Mouse (Mus musculus): ENCODE results near the gene Akap17b. TPM values are rescaled to one million over a fixed set of nuclear protein-coding genes. Genes with fewer than 3 reads are reported as not detected.

The Akap17b gene
- total RNA-seq, 2 experiments from 2014 or later, result 2.3 to 2.4 TPM

DNA sequence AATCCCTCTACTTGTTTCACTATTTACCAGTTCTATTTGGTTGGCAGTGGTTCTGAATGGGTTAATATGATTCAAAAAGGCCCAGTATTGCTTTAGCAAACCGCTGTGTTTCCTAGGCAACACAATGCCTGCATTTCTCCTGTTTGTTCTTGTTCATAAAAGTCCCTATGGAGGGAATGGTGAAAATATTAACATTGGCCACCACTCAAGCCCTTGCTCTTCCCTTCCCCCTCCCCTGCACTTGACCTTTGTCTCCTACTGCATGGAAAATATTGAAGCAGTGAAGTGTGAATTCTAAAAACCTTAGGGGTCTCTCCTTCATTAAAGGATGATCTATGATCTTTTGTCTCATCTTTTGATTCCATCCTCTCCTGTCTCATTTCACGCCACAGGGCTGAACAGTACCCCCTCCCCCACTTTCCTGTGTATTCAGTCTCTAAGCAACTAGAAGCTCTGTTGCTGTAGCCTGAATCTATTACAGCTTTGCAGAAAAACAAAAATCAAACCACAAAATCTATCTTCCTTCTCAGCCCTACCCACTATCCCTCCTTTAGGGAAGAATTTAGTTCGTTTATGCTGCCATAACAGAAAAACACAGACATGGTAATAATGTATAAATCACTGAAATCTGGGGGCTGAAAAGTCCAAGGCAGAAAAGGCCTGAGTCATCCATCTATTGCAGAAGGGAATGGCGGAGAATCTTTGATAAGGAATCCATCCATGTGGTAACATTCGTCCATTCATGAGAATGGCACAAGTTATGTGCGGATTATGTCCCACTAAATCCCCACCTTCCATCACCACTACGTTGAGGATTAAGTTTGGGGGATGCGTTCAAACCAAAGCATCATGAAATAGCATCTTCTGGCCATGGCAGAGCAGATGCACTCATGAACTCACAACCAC, 57.6 kb downstream of the Akap17b start:
- DNase-seq, result no peak

DNA sequence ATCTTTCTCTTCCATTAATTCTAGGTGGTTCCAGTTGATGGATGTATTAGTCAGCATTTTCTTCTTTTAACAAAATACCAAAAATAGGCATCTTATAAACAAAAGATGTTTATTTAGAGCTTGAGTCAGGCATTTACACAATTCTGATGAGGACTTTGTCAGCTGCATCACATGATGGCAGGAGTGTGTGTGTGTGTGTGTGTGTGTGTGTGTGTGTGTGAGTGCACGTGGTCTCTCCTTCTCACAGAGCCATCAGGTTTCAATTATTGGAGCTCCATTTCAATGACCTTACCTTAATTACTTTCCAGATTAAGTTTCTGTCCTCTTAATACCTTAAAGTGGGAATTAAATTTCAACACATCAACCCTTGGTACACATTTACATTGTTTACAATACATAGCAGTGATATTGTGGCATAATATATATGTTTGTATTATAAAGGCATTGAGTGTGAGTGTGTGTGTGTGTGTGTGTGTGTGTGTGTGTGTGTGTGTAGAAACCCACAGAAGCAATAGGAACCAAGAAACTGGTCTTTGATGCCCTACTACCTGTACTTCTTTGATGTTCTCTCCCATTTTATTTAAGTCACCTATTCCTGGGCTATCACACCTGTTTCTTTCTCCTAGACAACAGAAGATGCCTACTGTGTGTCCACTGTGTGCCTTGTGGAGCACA, 58.4 kb downstream of the Akap17b start:
- DNase-seq, result no peak
- intact Hi-C loops (cut with DNase I), result no loop called here

More for the DNA sequence above, 57.6 kb downstream of the Akap17b start:
- intact Hi-C loops (cut with DNase I), result no loop called here

DNA sequence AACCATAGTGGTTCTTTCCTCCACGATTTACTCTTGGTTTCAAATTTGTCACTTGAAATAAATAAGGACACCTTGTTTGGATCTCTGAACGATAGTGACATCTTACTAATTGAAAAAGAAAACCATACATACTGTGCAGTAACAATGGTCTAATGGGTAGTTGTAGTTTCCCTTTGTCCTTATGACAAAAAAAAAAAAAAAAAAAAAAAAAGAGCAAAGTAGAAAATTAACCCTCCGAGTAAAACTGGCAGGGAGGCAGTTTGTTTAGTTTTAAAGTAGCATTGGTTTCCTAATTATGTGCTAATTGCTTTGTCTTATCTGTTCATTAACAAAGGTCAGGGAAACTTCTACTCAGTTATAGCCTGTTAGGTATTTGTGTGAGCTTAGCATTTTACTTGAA, 83.1 kb downstream of the Akap17b start:
- intact Hi-C loops (cut with DNase I), result no loop called here
- no peak for DNase-seq

DNA sequence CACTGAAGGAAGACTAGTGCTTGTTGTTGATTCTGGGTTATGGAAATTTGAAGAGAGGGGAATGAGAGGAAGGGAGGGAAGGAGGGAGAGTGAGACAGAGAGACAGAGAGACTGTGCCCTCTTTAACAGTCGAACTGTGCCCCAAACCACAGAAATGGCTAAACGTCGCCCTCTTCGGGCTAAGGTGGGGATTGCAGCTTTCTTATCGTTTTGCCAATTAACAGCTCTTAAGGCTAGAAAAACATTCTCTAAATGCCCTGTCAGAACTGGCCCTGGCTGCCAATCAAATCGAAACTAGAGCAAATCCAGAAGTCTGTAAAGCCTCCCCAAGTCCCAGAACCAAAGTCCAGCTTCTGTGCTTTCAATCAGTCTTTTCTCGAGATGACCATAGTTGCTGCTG, 83.5 kb downstream of the Akap17b start:
- intact Hi-C loops (cut with DNase I), result loop anchor here (1.0 kb wide), 1 partner anchor 27 kb away; no protein-coding TSS in a partner anchor
- DNase-seq, result peak; percentile 69 to 80

DNA sequence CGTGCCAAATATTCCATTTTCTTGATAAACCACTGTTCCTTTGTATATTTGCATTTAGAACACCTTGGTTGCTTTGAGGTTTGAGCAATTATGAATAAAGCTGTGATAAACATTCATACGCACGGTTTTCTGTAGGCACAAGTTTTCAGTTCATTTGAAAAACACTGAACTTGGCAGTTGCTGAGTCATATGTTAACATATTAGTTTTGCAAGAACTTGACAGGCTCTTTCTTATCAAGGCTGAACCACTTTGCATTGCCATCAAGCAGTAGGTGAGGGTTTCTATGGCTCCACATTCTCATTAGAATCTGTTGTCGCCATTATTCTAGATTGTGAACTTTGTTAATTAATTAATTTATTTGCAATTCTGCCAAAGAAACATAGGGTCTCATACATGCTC, 85.0 kb downstream of the Akap17b start:
- no peak for DNase-seq
- intact Hi-C loops (cut with DNase I), result no loop called here

Other genes starting within 250 kb of the Akap17b start
- not detected for gene Gm6268, start 244.1 kb downstream of the Akap17b start, total RNA-seq (2021)
- gene Gm14569, start 153.6 kb downstream of the Akap17b start, total RNA-seq (2021), result not detected
- gene Pgrmc1, start 47.2 kb downstream of the Akap17b start, total RNA-seq (2021), result 10 to 100 TPM; 20.2 to 23.2 TPM
- under 1 TPM; 0.44 to 0.49 TPM for gene Slc25a43, start 98.3 kb upstream of the Akap17b start, total RNA-seq (2021)
- 100 to 1,000 TPM; 374 to 455 TPM for gene Slc25a5, start 150.3 kb upstream of the Akap17b start, total RNA-seq (2021)
- gene Ube2a, start 228.5 kb upstream of the Akap17b start, total RNA-seq (2021), result 10 to 100 TPM; 67.7 to 77.5 TPM
- gene C330007P06Rik, start 228.7 kb upstream of the Akap17b start, total RNA-seq (2021), result 10 to 100 TPM; 16.7 to 17.9 TPM